Comparison of ENCODE assay signal across 9 mouse cellular contexts in genomic region chr11:33075293-33075692, GRCm38 (mm10).
DNase-seq lines count a peak whose midpoint lies in the region; ATAC-seq lines count a peak whose summit lies in the region.
"Had no signal": no experiment of that assay in that cellular context is flagged by ENCODE, and none has a peak within 500 bp of the region (broad histone marks: within the 10 kb centered on the region; RNA-seq: fewer than 3 reads in every experiment).

No protein-coding gene starts in this region.

- no peaks in the 10 kb centered on the region for H3K9me3 ChIP-seq in neural tube, embryonic 15.5 days (replicated peaks)
- H3K9me3 ChIP-seq in kidney, embryonic 14.5 days (ENCODE audit: control insufficient read depth, low read length) = no peaks in the 10 kb centered on the region

- H3K27me3 ChIP-seq in neural tube, embryonic 15.5 days (replicated peaks) = no peaks in the 10 kb centered on the region
- no peaks in the 10 kb centered on the region for H3K27me3 ChIP-seq in kidney, embryonic 14.5 days (ENCODE audit: control insufficient read depth, insufficient read depth, low read length)
- H3K27me3 ChIP-seq: Patski had no signal

- H3K4me3 ChIP-seq in neural tube, embryonic 15.5 days (replicated peaks) = no peak overlapping the region
- no peak overlapping the region for H3K4me3 ChIP-seq in kidney, embryonic 14.5 days (ENCODE audit: low read length)

- peak overlapping the region; percentile 41; the same call in 1 of the 2 replicates for H3K27ac ChIP-seq in neural tube, embryonic 15.5 days (replicated peaks)
- H3K27ac ChIP-seq in kidney, embryonic 14.5 days (ENCODE audit: low read depth, low read length) = no peak overlapping the region

- H3K36me3 ChIP-seq in neural tube, embryonic 15.5 days = no peaks in the 10 kb centered on the region
- H3K36me3 ChIP-seq in kidney, embryonic 14.5 days (ENCODE audit: control insufficient read depth, insufficient read depth, low read length) = no peaks in the 10 kb centered on the region

- H3K9ac ChIP-seq in neural tube, embryonic 15.5 days (replicated peaks) = no peak overlapping the region
- H3K9ac ChIP-seq in kidney, embryonic 14.5 days (ENCODE audit: low read depth, low read length) = no peak overlapping the region

- WGBS in neural tube, embryonic 15.5 days = 52% methylated on average over 8 of the region's 8 CpGs
- 43% methylated on average over 8 of the region's 8 CpGs for WGBS in kidney, embryonic 14.5 days

- no peak overlapping the region for H3K4me2 ChIP-seq in neural tube, embryonic 15.5 days
- no peak overlapping the region for H3K4me2 ChIP-seq in kidney, embryonic 14.5 days (replicated peaks; ENCODE audit: low read depth, low read length)

- ATAC-seq in neural tube, embryonic 15.5 days (ENCODE audit: low FRiP score) = peak; percentile 28; the same call in 1 of the 2 replicates
- ATAC-seq in kidney, embryonic 14.5 days (ENCODE audit: low FRiP score, low TSS enrichment) = no peak; the same call in 1 of the 2 replicates
- ATAC-seq: Patski had no signal

- DNase-seq in layer of hippocampus, adult 11-12 months (ENCODE audit: low spot score) = peak; percentile 31
- no peak for DNase-seq in layer of hippocampus, postnatal 25 days (ENCODE audit: extremely low spot score in 1 of 2, low spot score in 1 of 2)
- DNase-seq in gastrocnemius, postnatal 10 days = peak; percentile 33
- peak; percentile 21 for DNase-seq in layer of hippocampus, adult 9-11 months
- no peak for DNase-seq in adrenal gland, adult 18-20 months (ENCODE audit: low spot score in 2 of 2)
- DNase-seq in kidney, adult 9 months = no peak

- H3K4me1 ChIP-seq in neural tube, embryonic 15.5 days = peaks cover 22% of the 10 kb centered on the region
- peaks cover 6% of the 10 kb centered on the region for H3K4me1 ChIP-seq in kidney, embryonic 14.5 days (ENCODE audit: control insufficient read depth, insufficient read depth, low read length)

Comparison
In these comparisons a context has a peak if more than half of its experiments do, and no peak if none do; other contexts are left out.
1. DNase-seq: peak in layer of hippocampus, adult 11-12 months (single experiment), gastrocnemius, postnatal 10 days (single experiment) and layer of hippocampus, adult 9-11 months (single experiment); none in layer of hippocampus, postnatal 25 days (0 of 2), adrenal gland, adult 18-20 months (0 of 2) and kidney, adult 9 months (single experiment).